Mouse (Mus musculus): ENCODE results near the gene Spint1. TPM values are rescaled to one million over a fixed set of nuclear protein-coding genes. Genes with fewer than 3 reads are reported as not detected.
A peak's percentile ranks its signal among the peaks of the same experiment; 100 is the strongest.

The Spint1 gene
- polyA plus RNA-seq, 1 experiment from 2014 or later: 0.32 TPM

- WGBS (ENCODE audit: missing documents): 82% methylated on average over 5 of the region's 6 CpGs
- Histone ChIP-seq H3K79me2 (ENCODE audit: inconsistent target) (no peaks in the 10 kb centered on the region), H3K27ac (no peak within 1 kb of the TSS), H3K36me3 (ENCODE audit: inconsistent target) (no peaks in the 10 kb centered on the region), H3K4me3 (ENCODE audit: inconsistent target) (no peak within 1 kb of the TSS)
Measured at GRCm38 (mm10) chr2:119229775-119230704, 7.1 kb upstream of the Spint1 start, which contains the start of gene Ppp1r14d. TSS of gene Ppp1r14d (minus strand) at chr2:119229906.

GRCm38 (mm10) chr2:119236682-119237209 is 416 bp upstream of the Spint1 start:
- no peaks in the 10 kb centered on the region for H3K79me2 ChIP-seq (ENCODE audit: inconsistent target)
- 40% methylated on average over 25 of the region's 25 CpGs for WGBS (ENCODE audit: missing documents)
- H3K36me3 ChIP-seq (ENCODE audit: inconsistent target): no peaks in the 10 kb centered on the region
- H3K27ac ChIP-seq: no peak overlapping the region
- no peak overlapping the region for H3K4me3 ChIP-seq (ENCODE audit: inconsistent target)

- H3K36me3 ChIP-seq (ENCODE audit: inconsistent target): no peaks in the 10 kb centered on the region
- H3K79me2 ChIP-seq (ENCODE audit: inconsistent target): no peaks in the 10 kb centered on the region
- 22% methylated on average over 31 of the region's 31 CpGs for WGBS (ENCODE audit: missing documents)
- H3K4me3 ChIP-seq (ENCODE audit: inconsistent target): no peak overlapping the region
- H3K27ac ChIP-seq: no peak overlapping the region
Measured at GRCm38 (mm10) chr2:119237871-119238220, 684 bp downstream of the Spint1 start.

GRCm38 (mm10) chr2:119238671-119239070 is 1.5 kb downstream of the Spint1 start:
- no peak overlapping the region for H3K4me3 ChIP-seq (ENCODE audit: inconsistent target)
- 97% methylated on average over 2 of the region's 2 CpGs for WGBS (ENCODE audit: missing documents)
- no peaks in the 10 kb centered on the region for H3K79me2 ChIP-seq (ENCODE audit: inconsistent target)
- H3K36me3 ChIP-seq (ENCODE audit: inconsistent target): no peaks in the 10 kb centered on the region
- no peak overlapping the region for H3K27ac ChIP-seq

- 86% methylated on average over 4 of the region's 4 CpGs for WGBS (ENCODE audit: missing documents)
- Histone ChIP-seq H3K36me3 (ENCODE audit: inconsistent target) (no peaks in the 10 kb centered on the region), H3K79me2 (ENCODE audit: inconsistent target) (no peaks in the 10 kb centered on the region), H3K4me3 (ENCODE audit: inconsistent target) (no peak overlapping the region), H3K27ac (no peak overlapping the region)
Measured at GRCm38 (mm10) chr2:119240075-119240818, 3.1 kb downstream of the Spint1 start.

GRCm38 (mm10) chr2:119240819-119241186 is 3.6 kb downstream of the Spint1 start:
- H3K4me3 ChIP-seq (ENCODE audit: inconsistent target): no peak overlapping the region
- WGBS (ENCODE audit: missing documents): 96% methylated on average over 4 of the region's 4 CpGs
- H3K36me3 ChIP-seq (ENCODE audit: inconsistent target): no peaks in the 10 kb centered on the region
- H3K27ac ChIP-seq: no peak overlapping the region
- H3K79me2 ChIP-seq (ENCODE audit: inconsistent target): no peaks in the 10 kb centered on the region

GRCm38 (mm10) chr2:119242548-119242947 is 5.4 kb downstream of the Spint1 start:
- Histone ChIP-seq H3K27ac (no peak overlapping the region), H3K4me3 (ENCODE audit: inconsistent target) (no peak overlapping the region), H3K36me3 (ENCODE audit: inconsistent target) (no peaks in the 10 kb centered on the region), H3K79me2 (ENCODE audit: inconsistent target) (no peaks in the 10 kb centered on the region)
- 64% methylated on average over 9 of the region's 9 CpGs for WGBS (ENCODE audit: missing documents)

- Histone ChIP-seq H3K36me3 (ENCODE audit: inconsistent target) (no peaks in the 10 kb centered on the region), H3K27ac (no peak overlapping the region), H3K4me3 (ENCODE audit: inconsistent target) (no peak overlapping the region), H3K79me2 (ENCODE audit: inconsistent target) (no peaks in the 10 kb centered on the region)
- WGBS (ENCODE audit: missing documents): 73% methylated on average over 7 of the region's 7 CpGs
Measured at GRCm38 (mm10) chr2:119245246-119245645, 8.1 kb downstream of the Spint1 start.

GRCm38 (mm10) chr2:119247904-119248303 is 10.7 kb downstream of the Spint1 start:
- H3K79me2 ChIP-seq (ENCODE audit: inconsistent target): no peaks in the 10 kb centered on the region
- 95% methylated on average over 9 of the region's 9 CpGs for WGBS (ENCODE audit: missing documents)
- no peak overlapping the region for H3K27ac ChIP-seq
- no peak overlapping the region for H3K4me3 ChIP-seq (ENCODE audit: inconsistent target)
- H3K36me3 ChIP-seq (ENCODE audit: inconsistent target): no peaks in the 10 kb centered on the region

GRCm38 (mm10) chr2:119249592-119250061 is 12.5 kb downstream of the Spint1 start:
- no peaks in the 10 kb centered on the region for H3K79me2 ChIP-seq (ENCODE audit: inconsistent target)
- 85% methylated on average over 4 of the region's 4 CpGs for WGBS (ENCODE audit: missing documents)

GRCm38 (mm10) chr2:119250377-119250776 is 13.2 kb downstream of the Spint1 start:
- Histone ChIP-seq H3K79me2 (ENCODE audit: inconsistent target) (no peaks in the 10 kb centered on the region), H3K36me3 (ENCODE audit: inconsistent target) (no peaks in the 10 kb centered on the region), H3K27ac (no peak overlapping the region), H3K4me3 (ENCODE audit: inconsistent target) (no peak overlapping the region)
- 68% methylated on average over 5 of the region's 5 CpGs for WGBS (ENCODE audit: missing documents)

More at GRCm38 (mm10) chr2:119249592-119250061, 12.5 kb downstream of the Spint1 start:
- no peak overlapping the region for H3K4me3 ChIP-seq (ENCODE audit: inconsistent target)
- H3K36me3 ChIP-seq (ENCODE audit: inconsistent target): no peaks in the 10 kb centered on the region
- H3K27ac ChIP-seq: no peak overlapping the region

- H3K36me3 ChIP-seq (ENCODE audit: inconsistent target): no peaks in the 10 kb centered on the region
- H3K79me2 ChIP-seq (ENCODE audit: inconsistent target): no peaks in the 10 kb centered on the region
- H3K27ac ChIP-seq: 0 out of 2 replicates have a peak overlapping the region, but pooled peaks have one; percentile 19
- WGBS (ENCODE audit: missing documents): 11% methylated on average over 11 of the region's 11 CpGs
- H3K4me3 ChIP-seq (ENCODE audit: inconsistent target): no peak overlapping the region
Measured at GRCm38 (mm10) chr2:119250826-119251478, 13.8 kb downstream of the Spint1 start.

GRCm38 (mm10) chr2:119254976-119255375 is 17.8 kb downstream of the Spint1 start:
- WGBS (ENCODE audit: missing documents): 58% methylated on average over 7 of the region's 7 CpGs
- Histone ChIP-seq H3K36me3 (ENCODE audit: inconsistent target) (no peaks in the 10 kb centered on the region), H3K4me3 (ENCODE audit: inconsistent target) (no peak overlapping the region), H3K79me2 (ENCODE audit: inconsistent target) (no peaks in the 10 kb centered on the region), H3K27ac (no peak overlapping the region)

GRCm38 (mm10) chr2:119260518-119260917 is 23.4 kb downstream of the Spint1 start:
- WGBS (ENCODE audit: missing documents): 75% methylated on average over 1 of the region's 1 CpGs
- no peaks in the 10 kb centered on the region for H3K79me2 ChIP-seq (ENCODE audit: inconsistent target)
- H3K36me3 ChIP-seq (ENCODE audit: inconsistent target): no peaks in the 10 kb centered on the region
- no peak overlapping the region for H3K4me3 ChIP-seq (ENCODE audit: inconsistent target)
- H3K27ac ChIP-seq: no peak overlapping the region
